Mouse (Mus musculus): Measurements from ENCODE around the gene Pdgfra. TPM values are rescaled to one million over a fixed set of nuclear protein-coding genes. Genes with fewer than 3 reads are reported as not detected.

Pdgfra gene
- polyA plus RNA-seq, 1 experiment: 1.8 TPM

DNA sequence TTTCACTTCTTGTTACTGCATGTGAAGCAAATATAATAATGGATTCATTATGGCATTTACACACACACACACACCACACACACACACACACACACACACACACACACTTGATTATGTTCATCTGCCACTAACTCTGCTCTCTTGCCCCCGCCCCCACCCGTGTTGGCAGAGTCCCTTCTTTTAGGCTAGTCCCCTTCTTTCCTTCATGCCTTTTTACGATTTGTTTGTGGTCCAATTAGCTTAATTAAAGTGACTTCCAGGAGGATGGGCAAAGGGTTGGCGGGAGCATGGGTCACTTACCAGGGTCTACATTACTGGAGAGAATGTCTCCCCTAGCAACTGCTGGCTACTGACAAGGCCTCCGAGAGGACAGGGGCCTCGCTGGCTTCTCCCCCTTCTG, 17.7 kb downstream of the Pdgfra start:
- no peaks in the 10 kb centered on the region for H3K36me3 ChIP-seq (ENCODE audit: control insufficient read depth, insufficient read depth)
- no peak overlapping the region for H3ac ChIP-seq (ENCODE audit: control insufficient read depth, insufficient read length, low read depth)
- TF ChIP-seq FOSL1 (IDR thresholded peaks at IDR 0.05; ENCODE audit: insufficient read depth, low read length, poor library complexity, severe bottlenecking) (no peak), MAX (IDR thresholded peaks at IDR 0.05) (no peak), MYOG (IDR thresholded peaks at IDR 0.05; ENCODE audit: control insufficient read depth, extremely low read depth, insufficient read length) (no peak), MYOD1 (IDR thresholded peaks at IDR 0.05; ENCODE audit: control insufficient read depth, insufficient read length, low read depth) (no peak), USF1 (IDR thresholded peaks at IDR 0.05; ENCODE audit: low read depth) (no peak), CTCF (IDR thresholded peaks at IDR 0.05; ENCODE audit: control insufficient read depth, insufficient read depth, insufficient read length) (no peak), CEBPB (IDR thresholded peaks at IDR 0.05; ENCODE audit: low read depth) (no peak)
- H3K27me3 ChIP-seq (ENCODE audit: control insufficient read depth, insufficient read depth, insufficient read length): no peaks in the 10 kb centered on the region
- no peak overlapping the region for H3K4me3 ChIP-seq (ENCODE audit: insufficient read depth, poor library complexity, severe bottlenecking)
- no peaks in the 10 kb centered on the region for H3K79me2 ChIP-seq (ENCODE audit: control insufficient read depth, insufficient read depth)
- no peaks in the 10 kb centered on the region for H3K79me3 ChIP-seq (ENCODE audit: low read depth)

DNA sequence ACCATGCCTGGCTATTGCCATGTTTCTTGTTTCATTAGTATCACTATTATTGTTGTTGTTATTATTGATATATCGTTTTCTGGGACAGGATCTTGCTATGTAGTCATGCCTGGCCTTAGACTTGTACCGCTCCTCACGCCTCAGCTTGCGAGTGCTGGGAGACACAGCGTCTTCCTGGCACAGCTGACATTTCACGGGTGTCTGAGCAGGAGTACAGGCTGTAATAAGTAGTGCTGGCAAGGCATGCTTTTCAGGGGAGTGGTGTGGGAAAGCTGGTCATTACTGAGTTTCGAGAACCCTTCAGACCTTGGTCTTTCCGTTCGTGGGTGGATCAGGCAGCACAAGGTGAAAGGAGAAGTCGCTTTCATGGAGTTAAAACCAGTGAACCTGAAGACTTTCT, 19.8 kb downstream of the Pdgfra start:
- TF ChIP-seq MYOG (IDR thresholded peaks at IDR 0.05; ENCODE audit: control insufficient read depth, extremely low read depth, insufficient read length) (no peak), CTCF (IDR thresholded peaks at IDR 0.05; ENCODE audit: control insufficient read depth, insufficient read depth, insufficient read length) (no peak), MYOD1 (IDR thresholded peaks at IDR 0.05; ENCODE audit: control insufficient read depth, insufficient read length, low read depth) (no peak), MAX (IDR thresholded peaks at IDR 0.05) (no peak), CEBPB (IDR thresholded peaks at IDR 0.05; ENCODE audit: low read depth) (no peak), USF1 (IDR thresholded peaks at IDR 0.05; ENCODE audit: low read depth) (no peak), FOSL1 (IDR thresholded peaks at IDR 0.05; ENCODE audit: insufficient read depth, low read length, poor library complexity, severe bottlenecking) (no peak)
- H3K79me3 ChIP-seq (ENCODE audit: low read depth): no peaks in the 10 kb centered on the region
- H3K36me3 ChIP-seq (ENCODE audit: control insufficient read depth, insufficient read depth): no peaks in the 10 kb centered on the region
- no peak overlapping the region for H3K4me3 ChIP-seq (ENCODE audit: insufficient read depth, poor library complexity, severe bottlenecking)
- no peaks in the 10 kb centered on the region for H3K27me3 ChIP-seq (ENCODE audit: control insufficient read depth, insufficient read depth, insufficient read length)
- no peaks in the 10 kb centered on the region for H3K79me2 ChIP-seq (ENCODE audit: control insufficient read depth, insufficient read depth)
- no peak overlapping the region for H3ac ChIP-seq (ENCODE audit: control insufficient read depth, insufficient read length, low read depth)

DNA sequence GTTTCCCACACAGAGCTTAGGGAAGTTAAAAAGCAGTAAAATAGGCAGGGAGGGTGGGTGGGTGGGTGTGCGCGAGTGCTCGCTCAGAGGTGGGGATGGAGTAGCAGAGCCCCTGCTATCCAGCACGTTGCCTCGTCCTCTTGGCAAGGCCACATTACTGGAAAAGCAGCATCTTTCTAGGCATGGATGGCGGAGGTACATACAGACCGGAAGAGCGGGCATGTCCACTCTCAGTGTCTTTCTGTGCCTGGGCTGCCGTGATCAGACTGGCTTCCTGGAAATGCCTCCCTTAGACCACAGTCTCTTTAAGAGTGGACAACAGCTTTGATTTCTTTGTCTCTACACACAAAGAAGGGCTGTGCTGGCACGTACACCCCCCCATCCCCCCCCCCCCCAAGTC, 27.2 kb downstream of the Pdgfra start:
- Histone ChIP-seq H3K27me3 (ENCODE audit: control insufficient read depth, insufficient read depth, insufficient read length) (no peaks in the 10 kb centered on the region), H3K79me2 (ENCODE audit: control insufficient read depth, insufficient read depth) (no peaks in the 10 kb centered on the region), H3K4me3 (ENCODE audit: insufficient read depth, poor library complexity, severe bottlenecking) (no peak overlapping the region), H3K79me3 (ENCODE audit: low read depth) (no peaks in the 10 kb centered on the region), H3ac (ENCODE audit: control insufficient read depth, insufficient read length, low read depth) (no peak overlapping the region), H3K36me3 (ENCODE audit: control insufficient read depth, insufficient read depth) (no peaks in the 10 kb centered on the region)
- no peak for TF ChIP-seq USF1 (IDR thresholded peaks at IDR 0.05; ENCODE audit: low read depth)
- TF ChIP-seq CTCF (IDR thresholded peaks at IDR 0.05; ENCODE audit: control insufficient read depth, insufficient read depth, insufficient read length): no peak
- TF ChIP-seq CEBPB (IDR thresholded peaks at IDR 0.05; ENCODE audit: low read depth): no peak
- no peak for TF ChIP-seq MAX (IDR thresholded peaks at IDR 0.05)
- TF ChIP-seq MYOG (IDR thresholded peaks at IDR 0.05; ENCODE audit: control insufficient read depth, extremely low read depth, insufficient read length): no peak
- TF ChIP-seq FOSL1 (IDR thresholded peaks at IDR 0.05; ENCODE audit: insufficient read depth, low read length, poor library complexity, severe bottlenecking): no peak
- no peak for TF ChIP-seq MYOD1 (IDR thresholded peaks at IDR 0.05; ENCODE audit: control insufficient read depth, insufficient read length, low read depth)

DNA sequence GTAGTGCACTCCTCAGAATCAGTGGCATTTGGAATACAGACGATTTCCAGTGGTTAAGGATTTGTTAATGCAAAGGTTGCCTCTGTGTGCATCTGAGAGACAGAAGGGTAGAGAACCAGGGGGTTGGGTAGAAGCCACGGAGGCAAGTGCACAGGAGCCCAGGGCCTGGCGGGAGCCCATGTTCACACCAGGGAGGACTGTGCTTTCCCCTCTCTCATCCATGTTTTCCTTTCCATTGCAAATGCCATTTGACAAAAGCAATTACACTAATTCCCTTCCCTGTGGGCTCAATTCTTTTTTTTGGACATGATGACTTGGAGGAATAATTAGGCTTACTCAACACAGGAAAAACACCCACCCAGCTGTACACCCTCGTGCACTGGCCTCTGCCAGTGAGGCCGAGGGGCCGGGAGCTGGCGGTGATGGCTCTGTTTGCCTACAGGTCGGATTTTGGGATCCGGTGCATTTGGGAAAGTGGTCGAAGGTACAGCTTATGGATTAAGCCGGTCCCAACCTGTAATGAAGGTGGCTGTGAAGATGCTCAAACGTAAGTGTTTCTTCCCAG, 27.7 kb downstream of the Pdgfra start:
- Histone ChIP-seq H3K27me3 (ENCODE audit: control insufficient read depth, insufficient read depth, insufficient read length) (no peaks in the 10 kb centered on the region), H3K4me3 (ENCODE audit: insufficient read depth, poor library complexity, severe bottlenecking) (no peak overlapping the region), H3ac (ENCODE audit: control insufficient read depth, insufficient read length, low read depth) (no peak overlapping the region), H3K79me3 (ENCODE audit: low read depth) (no peaks in the 10 kb centered on the region), H3K36me3 (ENCODE audit: control insufficient read depth, insufficient read depth) (no peaks in the 10 kb centered on the region), H3K79me2 (ENCODE audit: control insufficient read depth, insufficient read depth) (no peaks in the 10 kb centered on the region)
- TF ChIP-seq CTCF (IDR thresholded peaks at IDR 0.05; ENCODE audit: control insufficient read depth, insufficient read depth, insufficient read length) (no peak), MAX (IDR thresholded peaks at IDR 0.05) (no peak), USF1 (IDR thresholded peaks at IDR 0.05; ENCODE audit: low read depth) (no peak), MYOG (IDR thresholded peaks at IDR 0.05; ENCODE audit: control insufficient read depth, extremely low read depth, insufficient read length) (no peak), FOSL1 (IDR thresholded peaks at IDR 0.05; ENCODE audit: insufficient read depth, low read length, poor library complexity, severe bottlenecking) (no peak), MYOD1 (IDR thresholded peaks at IDR 0.05; ENCODE audit: control insufficient read depth, insufficient read length, low read depth) (no peak), CEBPB (IDR thresholded peaks at IDR 0.05; ENCODE audit: low read depth) (no peak)

DNA sequence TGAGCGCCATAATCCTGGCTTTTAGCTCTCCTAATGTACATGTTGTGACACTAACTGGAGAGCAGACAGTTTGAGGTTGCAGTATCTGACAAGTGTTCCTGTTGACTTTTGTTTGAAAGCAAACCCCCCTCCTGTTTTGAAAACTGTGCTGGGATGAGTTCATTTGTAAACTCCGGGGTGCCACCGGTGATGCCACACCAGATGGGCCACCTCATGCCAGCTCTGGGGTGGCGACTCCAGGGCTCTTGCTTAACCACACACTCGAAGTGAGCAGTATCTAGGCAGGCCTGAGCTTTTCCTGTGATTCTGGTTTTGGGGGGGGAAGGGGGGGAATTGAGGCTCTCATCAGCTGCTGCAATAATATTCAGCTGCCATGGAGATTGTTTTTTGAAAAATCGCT, 31.6 kb downstream of the Pdgfra start:
- Histone ChIP-seq H3K27me3 (ENCODE audit: control insufficient read depth, insufficient read depth, insufficient read length) (no peaks in the 10 kb centered on the region), H3K79me3 (ENCODE audit: low read depth) (no peaks in the 10 kb centered on the region), H3K4me3 (ENCODE audit: insufficient read depth, poor library complexity, severe bottlenecking) (no peak overlapping the region), H3K79me2 (ENCODE audit: control insufficient read depth, insufficient read depth) (no peaks in the 10 kb centered on the region), H3K36me3 (ENCODE audit: control insufficient read depth, insufficient read depth) (no peaks in the 10 kb centered on the region), H3ac (ENCODE audit: control insufficient read depth, insufficient read length, low read depth) (no peak overlapping the region)
- no peak for TF ChIP-seq USF1 (IDR thresholded peaks at IDR 0.05; ENCODE audit: low read depth)
- no peak for TF ChIP-seq CEBPB (IDR thresholded peaks at IDR 0.05; ENCODE audit: low read depth)
- TF ChIP-seq CTCF (IDR thresholded peaks at IDR 0.05; ENCODE audit: control insufficient read depth, insufficient read depth, insufficient read length): no peak
- no peak for TF ChIP-seq MYOG (IDR thresholded peaks at IDR 0.05; ENCODE audit: control insufficient read depth, extremely low read depth, insufficient read length)
- no peak for TF ChIP-seq MYOD1 (IDR thresholded peaks at IDR 0.05; ENCODE audit: control insufficient read depth, insufficient read length, low read depth)
- TF ChIP-seq FOSL1 (IDR thresholded peaks at IDR 0.05; ENCODE audit: insufficient read depth, low read length, poor library complexity, severe bottlenecking): no peak
- TF ChIP-seq MAX (IDR thresholded peaks at IDR 0.05): no peak

All from C2C12 (cell line).